Mouse (Mus musculus): ENCODE measurements around the gene Smtn. TPM values are rescaled to one million over a fixed set of nuclear protein-coding genes. Genes with fewer than 3 reads are reported as not detected.

Smtn gene
- polyA plus RNA-seq, 2 experiments from 2014 or later = 0.16 to 0.65 TPM

GRCm38 (mm10) chr11:3547047-3547446 is 6.6 kb upstream of the Smtn start:
- ATAC-seq = no peak

GRCm38 (mm10) chr11:3546242-3546562 is 5.8 kb upstream of the Smtn start:
- ATAC-seq = no peak

- no peak for ATAC-seq
Measured at GRCm38 (mm10) chr11:3545531-3546241, 5.3 kb upstream of the Smtn start.

GRCm38 (mm10) chr11:3544409-3544808 is 4.0 kb upstream of the Smtn start:
- ATAC-seq = no peak

GRCm38 (mm10) chr11:3543001-3543400 is 2.6 kb upstream of the Smtn start:
- no peak for ATAC-seq

GRCm38 (mm10) chr11:3541932-3542331 is 1.5 kb upstream of the Smtn start:
- ATAC-seq = no peak

GRCm38 (mm10) chr11:3539826-3540196 is 601 bp downstream of the Smtn start:
- no peak for ATAC-seq

GRCm38 (mm10) chr11:3539111-3539825 is 1.1 kb downstream of the Smtn start:
- peak; percentile 47 for ATAC-seq

GRCm38 (mm10) chr11:3538341-3538740 is 2.1 kb downstream of the Smtn start:
- no peak for ATAC-seq

GRCm38 (mm10) chr11:3537711-3538110 is 2.7 kb downstream of the Smtn start:
- ATAC-seq = no peak

GRCm38 (mm10) chr11:3536745-3537333 is 3.6 kb downstream of the Smtn start:
- ATAC-seq = no peak

GRCm38 (mm10) chr11:3536082-3536481 is 4.3 kb downstream of the Smtn start:
- ATAC-seq = no peak

- ATAC-seq = peak; percentile 89
Measured at GRCm38 (mm10) chr11:3535406-3535986, 4.9 kb downstream of the Smtn start.

GRCm38 (mm10) chr11:3534956-3535355 is 5.5 kb downstream of the Smtn start:
- ATAC-seq = no peak

- no peak for ATAC-seq
Measured at GRCm38 (mm10) chr11:3533406-3533932, 6.9 kb downstream of the Smtn start.

- no peak for ATAC-seq
Measured at GRCm38 (mm10) chr11:3532101-3532931, 8.1 kb downstream of the Smtn start.

GRCm38 (mm10) chr11:3531634-3532033 is 8.8 kb downstream of the Smtn start:
- no peak for ATAC-seq

- no peak for ATAC-seq
Measured at GRCm38 (mm10) chr11:3530731-3531130, 9.7 kb downstream of the Smtn start.

- ATAC-seq = no peak
Measured at GRCm38 (mm10) chr11:3529476-3530252, 10.7 kb downstream of the Smtn start.

GRCm38 (mm10) chr11:3528208-3528607 is 12.2 kb downstream of the Smtn start:
- ATAC-seq = no peak

GRCm38 (mm10) chr11:3527766-3528165 is 12.6 kb downstream of the Smtn start:
- no peak for ATAC-seq
